Mouse (Mus musculus) adrenal gland, adult (tissue): ENCODE measurements at regions not wholly inside any gene's neighbourhood (a gene's known extent, or its start where the extent isn't known, plus 50 kb on each side); places are given as distances from the start of the nearest gene placed in this dataset.

Experiments
- DNase-seq, 2 experiments: peaks; one replicate each; pipeline ENCODE4 v3.0.0; 2022 to 2023; ENCODE audit warnings: low spot score in 1 of 2; ENCODE audit not compliant: inconsistent age in 2 of 2

DNA sequence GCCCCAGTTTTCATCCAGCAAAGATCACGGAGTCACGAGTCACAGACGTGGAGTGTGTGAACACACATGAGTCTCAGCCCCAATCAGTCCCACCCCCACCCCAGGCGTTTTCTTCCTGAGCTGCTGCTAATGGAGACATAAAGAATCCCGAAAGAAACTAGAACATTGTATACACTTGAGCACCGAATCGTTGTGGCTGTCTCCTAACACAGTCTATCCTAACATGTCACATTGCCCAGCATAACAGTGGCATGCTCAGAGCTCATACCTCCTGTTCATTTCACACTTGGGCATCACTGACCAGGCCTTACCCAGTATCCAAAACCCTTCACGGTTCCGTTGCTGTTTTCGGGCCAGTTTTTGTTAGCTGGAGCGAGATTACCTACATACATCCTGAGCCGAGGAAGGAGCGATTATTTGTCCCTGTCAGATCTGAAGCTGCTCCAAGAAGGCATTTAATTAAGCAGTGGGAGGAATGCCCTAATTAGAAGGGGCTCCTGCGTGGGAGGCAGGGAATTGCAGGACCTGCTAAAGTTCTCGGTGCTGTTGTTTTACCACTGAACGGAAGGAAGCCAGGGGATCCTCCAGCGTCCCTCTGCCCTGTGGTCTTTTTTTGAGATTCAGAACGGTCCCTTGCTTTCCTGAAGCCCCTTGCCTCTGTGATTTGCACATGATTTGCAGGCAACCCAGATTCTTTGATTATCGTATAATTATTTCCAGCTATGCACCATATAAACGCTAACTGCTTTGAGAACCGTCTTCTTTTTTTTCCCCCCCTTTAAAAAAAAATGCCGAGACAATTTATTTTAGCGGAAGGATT lies 53.4 kb upstream of the Nap1l1 start:
- peak in 1 of 2 experiments; percentile 55 for DNase-seq

DNA sequence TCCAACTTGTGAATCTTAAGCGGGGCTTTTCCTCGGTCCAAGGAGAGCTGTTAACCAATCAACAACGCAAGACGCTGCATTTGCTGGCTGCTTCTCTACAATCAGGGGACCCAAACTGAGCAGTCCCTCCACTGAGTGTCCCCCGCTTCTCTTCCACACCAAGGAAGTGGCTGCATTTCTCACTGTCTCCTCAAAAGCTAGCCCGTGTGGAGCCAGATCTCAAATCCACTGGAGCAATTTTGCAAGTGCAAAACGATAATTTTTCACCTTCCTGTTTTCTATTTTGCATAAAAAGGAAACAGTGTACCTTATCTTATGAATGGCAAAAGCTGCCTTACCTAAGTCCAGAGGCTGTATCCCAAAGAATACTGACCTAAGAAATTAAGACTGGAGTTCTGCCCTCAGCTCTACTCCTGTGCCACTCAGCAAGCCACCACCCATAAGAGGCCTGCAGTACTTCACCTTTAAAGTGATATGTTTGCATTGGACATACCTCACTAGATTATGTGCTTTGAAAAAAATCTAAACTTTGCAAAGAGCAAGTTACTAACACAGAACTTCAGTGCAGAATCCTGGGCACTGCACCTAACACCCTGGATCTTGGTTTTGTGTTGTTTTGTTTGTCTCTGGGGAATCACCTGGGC lies 52.7 kb upstream of the Nap1l1 start:
- DNase-seq, result peak in 1 of 2 experiments; percentile 48

DNA sequence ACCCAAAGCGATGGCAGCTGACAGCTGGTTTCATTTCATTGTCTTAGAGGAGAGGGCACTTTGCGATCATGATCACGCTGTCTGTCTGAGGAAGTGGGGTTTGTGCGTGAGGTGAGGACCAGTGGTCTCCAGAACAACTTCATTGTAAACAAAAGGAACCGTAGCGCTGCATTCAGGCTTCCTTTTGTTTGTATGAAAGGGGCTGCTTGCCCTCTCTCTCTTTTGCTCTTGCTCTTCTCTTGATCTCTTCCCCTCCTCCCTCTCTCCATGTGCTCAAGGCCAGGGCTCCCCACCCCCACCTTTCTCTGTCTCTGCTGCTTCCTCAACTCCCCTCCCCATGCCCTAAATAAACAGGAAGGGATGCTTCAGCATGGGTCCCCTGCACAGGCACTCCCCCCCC lies 51.0 kb upstream of the Nap1l1 start:
- no peak for DNase-seq

DNA sequence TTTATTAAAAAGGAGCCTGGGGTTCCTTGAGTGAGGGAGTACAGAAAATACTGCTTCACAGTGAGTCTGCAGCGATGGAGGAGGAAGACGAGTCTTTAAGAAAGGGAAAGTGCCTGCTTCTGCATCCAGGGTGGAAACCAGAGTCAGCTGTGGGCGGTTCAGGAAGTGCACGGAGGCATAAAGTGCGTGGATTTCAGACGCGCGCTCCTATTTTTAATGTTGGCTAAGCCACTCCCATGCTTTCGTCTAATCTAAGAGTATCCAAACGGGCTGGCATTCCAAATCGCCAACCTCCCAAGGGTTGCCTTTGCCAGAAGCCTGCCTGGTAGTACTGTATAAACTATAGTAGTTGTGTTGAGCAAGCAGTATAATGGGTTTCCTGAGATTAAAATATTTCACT lies 50.4 kb upstream of the Nap1l1 start:
- peak; percentile 50 to 78 for DNase-seq
